Mouse (Mus musculus): ENCODE measurements around the gene Olfr1387. TPM values are rescaled to one million over a fixed set of nuclear protein-coding genes. Genes with fewer than 3 reads are reported as not detected.
"Not testable (repeated sequence)": the region's sequence is repeated elsewhere in the genome, so short reads cannot be mapped to it uniquely, and the experiment has no call there.

Gene Olfr1387
- total RNA-seq (2021), result not detected

DNA sequence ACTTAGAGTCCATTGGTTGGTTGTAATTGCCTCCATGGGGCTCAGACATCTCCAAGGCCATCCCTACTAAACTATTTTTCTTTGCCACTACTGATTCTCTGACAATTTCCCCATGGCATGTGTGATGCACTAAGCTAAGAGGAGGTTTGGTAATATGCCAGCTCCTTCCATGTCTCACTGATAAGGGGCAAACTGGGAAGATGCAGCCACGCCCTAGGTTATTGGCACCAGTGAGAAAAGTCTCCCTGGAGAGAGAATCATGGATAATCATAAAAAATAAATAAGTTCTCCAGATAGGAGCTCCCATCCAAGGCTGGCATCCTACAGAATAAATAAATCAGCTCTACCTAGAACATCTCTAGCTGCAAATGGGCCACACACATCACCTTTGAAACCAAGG is at the start of gene Olfr1387:
Olfr1387 (plus strand) TSS at position 301 of the 400 bp plus-strand sequence.
- no peak for DNase-seq
- intact Hi-C loops (cut with DNase I), result no loop called here

- DNase-seq, result no peak
- intact Hi-C loops (cut with DNase I), result loop anchor here (5.0 kb wide), 1 partner anchor 134 kb away; no protein-coding TSS in a partner anchor
These were observed 48.4 kb upstream of the Olfr1387 start for GRCm38 (mm10) chr11:49406784-49407183.

DNA sequence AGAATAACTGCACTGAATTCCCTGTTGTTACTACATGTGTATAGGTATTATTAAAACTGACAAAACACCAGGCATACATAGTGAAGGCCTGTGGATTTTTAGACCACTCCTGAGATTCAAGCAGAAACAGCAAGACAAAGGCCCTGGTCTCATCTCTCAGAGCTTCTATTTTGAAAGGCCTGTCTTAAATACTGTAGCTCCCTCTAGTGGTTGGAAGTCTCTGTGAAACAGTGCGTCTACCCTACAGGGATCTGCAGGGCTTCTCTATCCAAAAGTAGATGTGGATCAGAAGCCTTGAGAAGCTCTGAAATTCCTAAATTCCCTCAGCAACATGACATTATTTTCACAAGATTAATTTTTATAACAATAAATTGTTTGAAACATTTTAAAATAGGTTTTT is 44.6 kb upstream of the Olfr1387 start:
- peak; percentile 6 to 25 for DNase-seq
- intact Hi-C loops (cut with DNase I), result loop anchor here (5.0 to 10.0 kb wide), 2 partner anchors 218 to 536 kb away; partner anchors contain the start of gene Irgm1

DNA sequence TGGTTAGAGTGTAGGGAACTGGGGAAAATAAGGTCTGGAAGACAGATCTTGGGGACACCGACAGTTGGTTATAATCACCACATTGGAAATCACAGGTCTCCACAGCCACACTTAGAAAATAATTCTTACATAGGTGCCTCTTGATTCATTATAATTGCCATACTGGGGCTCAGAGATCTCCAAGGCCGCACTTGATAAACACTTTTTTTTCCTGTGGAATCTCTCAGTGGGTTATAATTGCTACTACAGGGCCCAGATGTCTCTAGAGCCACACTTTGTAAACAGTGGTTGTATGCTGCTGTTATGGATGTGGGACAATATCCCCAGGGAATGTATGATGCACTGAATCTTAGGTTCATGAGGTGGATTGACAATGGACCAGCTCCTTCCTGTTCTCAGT is 32.4 kb upstream of the Olfr1387 start, which contains the start of gene Olfr1389:
Olfr1389 (plus strand) TSS at position 301 of the 400 bp plus-strand sequence.
- intact Hi-C loops (cut with DNase I), result no loop called here
- no peak for DNase-seq

DNA sequence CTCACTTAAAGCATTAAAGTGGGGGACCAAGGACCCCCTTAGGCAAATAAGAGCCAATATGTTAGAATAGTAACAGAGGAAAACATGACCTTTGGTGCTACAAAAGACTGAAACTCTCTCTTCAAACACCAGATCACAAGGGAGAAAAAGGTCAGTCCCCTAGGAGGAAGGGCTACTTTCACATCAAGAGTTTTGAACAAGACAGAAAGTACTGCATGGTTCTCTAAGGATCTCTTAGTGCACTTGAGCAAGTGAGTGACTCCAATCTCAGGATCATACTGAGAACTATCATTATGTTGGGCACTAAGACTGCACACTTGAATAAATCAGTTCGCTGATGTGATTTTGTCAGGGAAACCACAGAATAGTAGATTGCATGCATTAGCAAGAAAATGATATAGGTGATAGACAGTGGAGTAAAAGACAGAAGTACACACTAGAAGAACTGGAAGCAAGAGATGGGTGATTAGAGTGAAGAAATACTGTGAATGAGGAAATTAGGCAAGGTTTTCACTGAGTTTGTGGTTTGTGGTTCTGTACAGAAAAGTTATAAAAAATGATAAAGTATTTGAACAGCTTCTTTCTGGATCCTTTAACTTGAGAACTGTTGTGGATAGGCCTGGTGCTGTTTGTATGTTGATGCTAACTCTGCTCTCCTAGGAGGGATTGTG is 29.8 kb upstream of the Olfr1387 start:
- intact Hi-C loops (cut with DNase I), result no loop called here

GRCm38 (mm10) chr11:49429641-49430040 is 25.5 kb upstream of the Olfr1387 start:
- DNase-seq, result no peak
- intact Hi-C loops (cut with DNase I), result no loop called here

More for the DNA sequence above, 29.8 kb upstream of the Olfr1387 start:
- DNase-seq, result no peak

DNA sequence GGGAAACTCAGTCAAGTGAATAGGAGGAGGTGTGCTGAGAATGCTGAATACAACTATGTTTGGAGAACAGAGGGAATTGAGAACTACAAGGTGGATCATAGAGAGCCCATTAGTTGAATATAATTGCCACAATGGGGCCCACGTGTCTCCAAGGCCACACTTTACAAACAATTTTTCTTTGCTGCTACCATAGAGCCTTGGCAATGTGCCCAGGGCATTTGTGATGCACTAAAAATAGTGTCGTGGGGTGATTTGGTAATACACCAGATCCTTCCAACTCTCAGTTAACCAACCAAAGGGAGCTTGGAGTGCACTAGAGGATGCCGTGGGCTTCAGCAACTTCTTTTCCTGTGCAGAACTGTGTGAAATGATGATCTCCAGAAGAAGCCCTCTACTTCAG is 18.7 kb upstream of the Olfr1387 start, which contains the start of gene Olfr1388:
Olfr1388 (plus strand) TSS at position 214 of the 400 bp plus-strand sequence.
- DNase-seq, result peak; percentile 60 to 61
- intact Hi-C loops (cut with DNase I), result no loop called here

- intact Hi-C loops (cut with DNase I); DNase-seq: not testable (repeated sequence)
These were observed 9.6 kb downstream of the Olfr1387 start, which contains the start of gene Olfr1386 for GRCm38 (mm10) chr11:49464746-49465145. Gene Olfr1386 (plus strand): TSS chr11:49465046.

DNA sequence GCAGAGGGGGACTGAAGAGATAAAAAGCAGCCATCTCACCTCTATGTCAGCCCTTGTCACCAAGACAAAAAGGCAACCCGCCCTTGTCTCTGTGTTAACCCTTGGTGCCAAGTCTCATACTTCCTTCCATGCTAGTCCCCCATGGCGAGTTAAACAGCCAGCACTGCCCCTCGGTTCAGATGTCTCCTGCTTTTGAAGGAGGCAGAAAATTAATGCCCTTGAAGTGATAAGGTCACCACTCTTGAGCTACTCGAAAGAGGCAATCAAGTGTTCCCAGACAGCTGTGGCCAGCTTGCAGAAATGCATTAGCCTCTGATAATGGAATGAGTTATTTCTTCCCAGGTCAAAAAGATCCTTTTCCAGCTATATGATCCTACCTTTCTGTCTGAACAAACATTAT is 30.8 kb downstream of the Olfr1387 start:
- intact Hi-C loops (cut with DNase I), result no loop called here
- no peak for DNase-seq

DNA sequence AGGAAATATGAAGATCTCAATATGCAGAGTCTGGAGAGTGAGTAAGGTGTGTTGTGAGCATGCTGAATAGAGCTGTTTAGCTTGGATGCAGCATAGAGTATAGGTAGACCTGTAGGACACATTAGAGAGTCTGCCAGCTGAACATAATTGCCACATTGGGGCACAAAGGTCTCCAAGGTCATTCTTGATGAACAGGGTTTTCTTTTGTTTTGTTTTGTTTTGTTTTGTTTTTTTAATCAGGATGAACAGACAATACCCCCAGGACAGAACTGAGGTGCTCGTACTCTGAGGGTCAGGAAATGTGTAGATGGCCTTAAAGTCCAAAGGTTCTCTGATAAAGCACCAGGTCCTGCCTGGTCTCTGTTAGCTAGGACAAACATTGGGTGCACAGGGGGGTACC is 33.6 kb downstream of the Olfr1387 start, which contains the start of gene Olfr1385:
Olfr1385 (plus strand) TSS at position 301 of the 400 bp plus-strand sequence.
- DNase-seq; intact Hi-C loops (cut with DNase I): not testable (repeated sequence)

Other genes with a start within 250 kb of the Olfr1387 start
- gene Mgat1, start 211.2 kb upstream of the Olfr1387 start, total RNA-seq (2021), result 10 to 100 TPM; 84.4 to 86.9 TPM
- under 1 TPM; 0.17 to 0.35 TPM for gene Olfr1393, start 177.0 kb upstream of the Olfr1387 start, total RNA-seq (2021)
- gene Olfr1392, start 170.1 kb upstream of the Olfr1387 start, total RNA-seq (2021), result not detected
- gene Olfr10, start 150.6 kb upstream of the Olfr1387 start, total RNA-seq (2021), result not detected
- not detected for gene Olfr1391, start 132.6 kb upstream of the Olfr1387 start, total RNA-seq (2021)
- gene Olfr1390, start 120.2 kb upstream of the Olfr1387 start, total RNA-seq (2021), result not detected
- not detected for gene Olfr1389, start 32.3 kb upstream of the Olfr1387 start, total RNA-seq (2021)
- under 1 TPM; 0.10 to 0.14 TPM for gene Olfr1388, start 18.7 kb upstream of the Olfr1387 start, total RNA-seq (2021)
- not detected for gene Olfr1386, start 9.7 kb downstream of the Olfr1387 start, total RNA-seq (2021)
- gene Olfr1385, start 33.7 kb downstream of the Olfr1387 start, total RNA-seq (2021), result not detected
- gene Olfr1384, start 51.4 kb downstream of the Olfr1387 start, total RNA-seq (2021), result under 1 TPM in 1 of 2 experiments, not detected in 1; 0.42 TPM
- gene Olfr1383, start 64.3 kb downstream of the Olfr1387 start, total RNA-seq (2021), result under 1 TPM; 0.69 to 0.91 TPM
- gene Olfr1382, start 72.9 kb downstream of the Olfr1387 start, total RNA-seq (2021), result not detected
- gene Olfr1381, start 88.1 kb downstream of the Olfr1387 start, total RNA-seq (2021), result not detected
- gene Olfr1380, start 101.5 kb downstream of the Olfr1387 start, total RNA-seq (2021), result not detected
- gene Flt4, start 153.9 kb downstream of the Olfr1387 start, total RNA-seq (2021), result 10 to 100 TPM; 14.5 to 14.9 TPM
- gene Scgb3a1, start 208.3 kb downstream of the Olfr1387 start, total RNA-seq (2021), result 10 to 100 TPM in 1 of 2 experiments, not detected in 1; 15.7 TPM

Measured in heart, postnatal 10 days (tissue).